Mouse (Mus musculus): ENCODE measurements around the gene Hdac11.
"Not testable (repeated sequence)": the region's sequence is repeated elsewhere in the genome, so short reads cannot be mapped to it uniquely, and the experiment has no call there.

The Hdac11 gene

GRCm38 (mm10) chr6:91156554-91157236, at the start of gene Hdac11:
Hdac11 (plus strand) TSS chr6:91156665.
- DNase-seq: peak; percentile 95

GRCm38 (mm10) chr6:91108301-91108916, 48.1 kb upstream of the Hdac11 start:
- DNase-seq: no peak

- no peak for DNase-seq
Observed at GRCm38 (mm10) chr6:91108917-91109450, 47.5 kb upstream of the Hdac11 start.

GRCm38 (mm10) chr6:91109489-91109888, 47.0 kb upstream of the Hdac11 start:
- no peak for DNase-seq

GRCm38 (mm10) chr6:91110323-91111020, 46.0 kb upstream of the Hdac11 start:
- no peak for DNase-seq

GRCm38 (mm10) chr6:91111141-91111953, 45.1 kb upstream of the Hdac11 start:
- no peak for DNase-seq

- no peak for DNase-seq
Observed at GRCm38 (mm10) chr6:91111954-91112252, 44.6 kb upstream of the Hdac11 start.

GRCm38 (mm10) chr6:91114716-91115115, 41.7 kb upstream of the Hdac11 start:
- no peak for DNase-seq

- DNase-seq: no peak
Observed at GRCm38 (mm10) chr6:91115158-91115557, 41.3 kb upstream of the Hdac11 start.

- no peak for DNase-seq
Observed at GRCm38 (mm10) chr6:91115863-91116243, 40.6 kb upstream of the Hdac11 start.

GRCm38 (mm10) chr6:91116244-91117145, 40.0 kb upstream of the Hdac11 start, which contains the start of gene Nup210:
Nup210 (minus strand) TSS chr6:91116829.
- peak; percentile 98 for DNase-seq

GRCm38 (mm10) chr6:91117149-91117548, 39.3 kb upstream of the Hdac11 start:
- peak; percentile 38 for DNase-seq

GRCm38 (mm10) chr6:91118526-91118925, 37.9 kb upstream of the Hdac11 start:
- no peak for DNase-seq

GRCm38 (mm10) chr6:91120206-91120605, 36.3 kb upstream of the Hdac11 start:
- peak; percentile 33 for DNase-seq

GRCm38 (mm10) chr6:91121089-91121488, 35.4 kb upstream of the Hdac11 start:
- not testable (repeated sequence) for DNase-seq

GRCm38 (mm10) chr6:91123453-91123852, 33.0 kb upstream of the Hdac11 start:
- DNase-seq: no peak

GRCm38 (mm10) chr6:91124286-91125227, 31.9 kb upstream of the Hdac11 start:
- DNase-seq: no peak

- DNase-seq: no peak
Observed at GRCm38 (mm10) chr6:91125228-91125585, 31.3 kb upstream of the Hdac11 start.

- no peak for DNase-seq
Observed at GRCm38 (mm10) chr6:91128996-91129395, 27.5 kb upstream of the Hdac11 start.

GRCm38 (mm10) chr6:91130856-91131255, 25.6 kb upstream of the Hdac11 start:
- DNase-seq: no peak
